Mouse (Mus musculus): ENCODE data around the gene Aox1. TPM values are rescaled to one million over a fixed set of nuclear protein-coding genes. Genes with fewer than 3 reads are reported as not detected.

The Aox1 gene
- polyA plus RNA-seq, 1 experiment from 2014 or later: 0.15 TPM

DNA sequence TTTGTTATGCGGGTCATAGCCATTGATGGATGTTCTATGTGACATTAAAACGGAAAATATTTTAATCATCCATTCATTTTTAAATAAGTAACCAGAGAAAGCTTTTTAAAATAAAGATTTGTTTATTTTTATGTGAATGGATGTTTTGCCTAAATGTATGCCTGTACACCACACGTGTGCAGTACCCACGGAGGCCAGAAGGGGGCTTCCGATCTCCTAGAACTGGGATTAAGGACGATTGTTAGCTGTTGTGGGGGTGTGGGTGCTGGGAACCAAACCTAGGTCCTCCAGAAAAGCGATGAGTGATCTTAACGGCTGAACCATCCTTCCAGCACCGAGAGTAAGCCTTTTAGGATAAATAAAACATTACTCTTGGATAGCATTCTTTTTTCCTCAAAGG is 109.3 kb downstream of the Aox1 start:
- Histone ChIP-seq H3K36me3 (ENCODE audit: control insufficient read depth, insufficient read depth, low read length) (no peaks in the 10 kb centered on the region), H3K27ac (replicated peaks) (no peak overlapping the region), H3K4me3 (ENCODE audit: low read depth, low read length) (no peak overlapping the region), H3K9me3 (ENCODE audit: control insufficient read depth, low read length) (no peaks in the 10 kb centered on the region), H3K4me2 (replicated peaks; ENCODE audit: low read depth) (no peak overlapping the region), H3K9ac (ENCODE audit: low read length) (no peak overlapping the region), H3K27me3 (ENCODE audit: control insufficient read depth, insufficient read depth, low read length) (no peaks in the 10 kb centered on the region), H3K4me1 (replicated peaks; ENCODE audit: control insufficient read depth, insufficient read depth) (no peaks in the 10 kb centered on the region)
- TF ChIP-seq CTCF (IDR thresholded peaks at IDR 0.05; ENCODE audit: low read depth): peak; percentile 33
- TF ChIP-seq EP300 (optimal IDR thresholded peaks at IDR 0.05): no peak
- 87% methylated on average over 9 of the region's 9 CpGs for WGBS
- no peak for ATAC-seq (ENCODE audit: low FRiP score, low TSS enrichment)
- no peak for DNase-seq (ENCODE audit: low spot score)

GRCm38 (mm10) chr1:58140607-58141006 is 110.9 kb downstream of the Aox1 start:
- no peak overlapping the region for H3K4me3 ChIP-seq (ENCODE audit: low read depth, low read length)
- 89% methylated on average over 5 of the region's 5 CpGs for WGBS
- H3K36me3 ChIP-seq (ENCODE audit: control insufficient read depth, insufficient read depth, low read length): no peaks in the 10 kb centered on the region
- no peaks in the 10 kb centered on the region for H3K27me3 ChIP-seq (ENCODE audit: control insufficient read depth, insufficient read depth, low read length)
- no peak overlapping the region for H3K27ac ChIP-seq (replicated peaks)
- ATAC-seq (ENCODE audit: low FRiP score, low TSS enrichment) (no peak), DNase-seq (ENCODE audit: low spot score) (no peak)
- peak; percentile 22; the same call in 1 of the 2 replicates for TF ChIP-seq CTCF (IDR thresholded peaks at IDR 0.05; ENCODE audit: low read depth)
- TF ChIP-seq EP300 (optimal IDR thresholded peaks at IDR 0.05): no peak
- no peaks in the 10 kb centered on the region for H3K4me1 ChIP-seq (replicated peaks; ENCODE audit: control insufficient read depth, insufficient read depth)
- no peak overlapping the region for H3K4me2 ChIP-seq (replicated peaks; ENCODE audit: low read depth)
- H3K9ac ChIP-seq (ENCODE audit: low read length): no peak overlapping the region
- H3K9me3 ChIP-seq (ENCODE audit: control insufficient read depth, low read length): no peaks in the 10 kb centered on the region

DNA sequence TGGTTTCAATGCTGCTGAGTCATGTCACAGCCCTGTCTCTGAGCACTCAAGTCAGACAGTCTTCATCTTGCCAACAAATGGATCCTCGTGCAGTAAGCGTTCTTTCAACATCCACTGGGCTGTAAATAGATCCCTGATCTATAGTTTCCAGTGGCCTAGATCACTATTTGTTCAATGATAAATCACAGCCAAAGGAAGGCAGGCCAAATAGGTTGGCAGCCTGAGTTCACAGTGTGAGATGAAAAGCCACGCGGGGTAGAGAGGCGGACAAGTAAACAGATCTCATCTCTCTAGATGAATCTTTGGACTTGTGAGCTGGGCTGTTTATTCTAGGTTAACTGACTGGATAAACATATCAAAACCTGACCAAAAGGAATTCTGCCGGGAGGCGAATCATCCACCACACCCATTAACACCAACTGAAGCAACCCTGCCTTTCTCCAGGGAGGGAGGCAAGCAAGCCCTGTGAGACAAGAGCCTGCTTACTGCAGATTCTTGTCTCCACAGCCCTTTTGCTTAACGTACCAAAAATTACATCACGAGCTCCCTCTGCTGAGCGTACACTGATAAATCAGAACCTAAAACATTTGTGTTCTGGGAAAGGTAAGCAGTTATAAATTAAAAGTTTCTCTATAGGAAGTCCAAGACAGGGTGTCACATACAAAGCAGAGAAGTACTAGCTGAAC is 114.8 kb downstream of the Aox1 start:
- TF ChIP-seq EP300 (optimal IDR thresholded peaks at IDR 0.05) (no peak), CTCF (IDR thresholded peaks at IDR 0.05; ENCODE audit: low read depth) (peak; percentile 68)
- Histone ChIP-seq H3K4me3 (ENCODE audit: low read depth, low read length) (no peak overlapping the region), H3K9ac (ENCODE audit: low read length) (no peak overlapping the region), H3K9me3 (ENCODE audit: control insufficient read depth, low read length) (no peaks in the 10 kb centered on the region), H3K4me1 (replicated peaks; ENCODE audit: control insufficient read depth, insufficient read depth) (no peaks in the 10 kb centered on the region), H3K27me3 (ENCODE audit: control insufficient read depth, insufficient read depth, low read length) (no peaks in the 10 kb centered on the region), H3K27ac (replicated peaks) (no peak overlapping the region), H3K4me2 (replicated peaks; ENCODE audit: low read depth) (no peak overlapping the region), H3K36me3 (ENCODE audit: control insufficient read depth, insufficient read depth, low read length) (no peaks in the 10 kb centered on the region)
- WGBS: 14% methylated on average over 10 of the region's 10 CpGs
- peak; percentile 56 for ATAC-seq (ENCODE audit: low FRiP score, low TSS enrichment)
- DNase-seq (ENCODE audit: low spot score): peak; percentile 20

DNA sequence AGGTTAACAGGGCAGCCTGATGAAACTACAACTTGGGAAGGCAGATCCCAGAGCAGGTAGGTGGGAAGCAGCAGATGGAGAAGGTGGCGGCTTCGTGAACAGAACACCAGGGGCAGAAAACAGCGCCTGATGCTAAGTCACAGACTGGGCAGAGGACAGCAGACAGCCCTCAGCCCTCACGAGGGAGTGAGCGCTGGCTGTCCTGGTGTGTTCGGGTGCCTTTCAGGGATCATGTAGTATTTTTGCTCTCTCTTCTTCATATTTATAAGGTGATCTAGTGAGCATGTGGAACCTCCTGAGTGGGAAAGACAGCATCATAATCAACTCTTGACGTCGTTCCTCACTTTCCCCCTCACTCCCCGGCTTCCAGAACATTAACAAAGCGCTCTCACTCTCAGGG is 116.3 kb downstream of the Aox1 start:
- H3K36me3 ChIP-seq (ENCODE audit: control insufficient read depth, insufficient read depth, low read length): no peaks in the 10 kb centered on the region
- no peak overlapping the region for H3K9ac ChIP-seq (ENCODE audit: low read length)
- ATAC-seq (ENCODE audit: low FRiP score, low TSS enrichment) (no peak), DNase-seq (ENCODE audit: low spot score) (no peak)
- H3K4me3 ChIP-seq (ENCODE audit: low read depth, low read length): no peak overlapping the region
- H3K4me1 ChIP-seq (replicated peaks; ENCODE audit: control insufficient read depth, insufficient read depth): no peaks in the 10 kb centered on the region
- no peaks in the 10 kb centered on the region for H3K27me3 ChIP-seq (ENCODE audit: control insufficient read depth, insufficient read depth, low read length)
- WGBS: 83% methylated on average over 10 of the region's 10 CpGs
- no peak overlapping the region for H3K27ac ChIP-seq (replicated peaks)
- TF ChIP-seq EP300 (optimal IDR thresholded peaks at IDR 0.05) (no peak), CTCF (IDR thresholded peaks at IDR 0.05; ENCODE audit: low read depth) (no peak)
- H3K4me2 ChIP-seq (replicated peaks; ENCODE audit: low read depth): no peak overlapping the region
- H3K9me3 ChIP-seq (ENCODE audit: control insufficient read depth, low read length): no peaks in the 10 kb centered on the region

DNA sequence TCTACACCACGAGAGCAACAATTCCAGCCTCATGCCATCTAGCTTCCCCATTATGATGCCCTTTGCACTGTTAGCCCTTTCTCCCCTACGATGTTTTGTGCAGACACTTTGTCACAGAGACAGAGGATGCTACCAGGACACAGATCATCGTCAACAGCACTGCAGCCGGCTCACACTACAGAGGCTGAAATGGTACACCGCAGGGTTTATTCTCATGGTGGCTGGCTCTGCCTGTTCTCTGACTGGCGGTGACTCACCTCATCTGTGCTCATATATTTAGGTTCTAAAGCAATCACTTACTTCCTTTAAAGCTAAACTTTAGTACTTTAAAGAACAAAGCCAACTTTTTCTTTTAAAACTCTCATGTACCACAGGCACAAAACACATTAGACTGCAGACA is 118.0 kb downstream of the Aox1 start:
- Histone ChIP-seq H3K4me1 (replicated peaks; ENCODE audit: control insufficient read depth, insufficient read depth) (no peaks in the 10 kb centered on the region), H3K27ac (replicated peaks) (no peak overlapping the region), H3K4me2 (replicated peaks; ENCODE audit: low read depth) (no peak overlapping the region), H3K36me3 (ENCODE audit: control insufficient read depth, insufficient read depth, low read length) (no peaks in the 10 kb centered on the region), H3K9ac (ENCODE audit: low read length) (no peak overlapping the region), H3K9me3 (ENCODE audit: control insufficient read depth, low read length) (no peaks in the 10 kb centered on the region), H3K27me3 (ENCODE audit: control insufficient read depth, insufficient read depth, low read length) (no peaks in the 10 kb centered on the region), H3K4me3 (ENCODE audit: low read depth, low read length) (no peak overlapping the region)
- no peak for TF ChIP-seq EP300 (optimal IDR thresholded peaks at IDR 0.05)
- TF ChIP-seq CTCF (IDR thresholded peaks at IDR 0.05; ENCODE audit: low read depth): no peak
- WGBS: 59% methylated on average over 6 of the region's 6 CpGs
- no peak for ATAC-seq (ENCODE audit: low FRiP score, low TSS enrichment)
- no peak for DNase-seq (ENCODE audit: low spot score)

GRCm38 (mm10) chr1:58152247-58152646 is 122.5 kb downstream of the Aox1 start:
- no peak for ATAC-seq (ENCODE audit: low FRiP score, low TSS enrichment)
- H3K27ac ChIP-seq (replicated peaks): no peak overlapping the region
- H3K4me3 ChIP-seq (ENCODE audit: low read depth, low read length): no peak overlapping the region
- no peak overlapping the region for H3K9ac ChIP-seq (ENCODE audit: low read length)
- H3K4me1 ChIP-seq (replicated peaks; ENCODE audit: control insufficient read depth, insufficient read depth): no peaks in the 10 kb centered on the region
- TF ChIP-seq EP300 (optimal IDR thresholded peaks at IDR 0.05) (no peak), CTCF (IDR thresholded peaks at IDR 0.05; ENCODE audit: low read depth) (no peak)
- no peaks in the 10 kb centered on the region for H3K9me3 ChIP-seq (ENCODE audit: control insufficient read depth, low read length)
- WGBS: 59% methylated on average over 8 of the region's 8 CpGs
- no peak for DNase-seq (ENCODE audit: low spot score)
- no peak overlapping the region for H3K4me2 ChIP-seq (replicated peaks; ENCODE audit: low read depth)
- H3K36me3 ChIP-seq (ENCODE audit: control insufficient read depth, insufficient read depth, low read length): no peaks in the 10 kb centered on the region
- no peaks in the 10 kb centered on the region for H3K27me3 ChIP-seq (ENCODE audit: control insufficient read depth, insufficient read depth, low read length)

Other genes with a start within 250 kb of the Aox1 start
- gene Sgo2a, start 34.0 kb upstream of the Aox1 start, polyA plus RNA-seq (2015; fragmentation: Nextera tagmentation; extraction: Ambion mirVana): 3.2 and 4.4 TPM in 2 replicates
- gene Kctd18, start 11.0 kb upstream of the Aox1 start, polyA plus RNA-seq (2015; fragmentation: Nextera tagmentation; extraction: Ambion mirVana): 7.5 and 8.1 TPM in 2 replicates
- gene Aox3, start 83.2 kb downstream of the Aox1 start, polyA plus RNA-seq (2015; fragmentation: Nextera tagmentation; extraction: Ambion mirVana): 0.62 and 0.70 TPM in 2 replicates
- gene Aox4, start 180.5 kb downstream of the Aox1 start, polyA plus RNA-seq (2015; fragmentation: Nextera tagmentation; extraction: Ambion mirVana): 24.8 and 26.3 TPM in 2 replicates
- 0.01 and 0.04 TPM in 2 replicates for gene Aox2, start 248.4 kb downstream of the Aox1 start, polyA plus RNA-seq (2015; fragmentation: Nextera tagmentation; extraction: Ambion mirVana)

Measured in stomach, postnatal 0 days (tissue).